Mouse (Mus musculus): ENCODE measurements around the gene Cdiptos. TPM values are rescaled to one million over a fixed set of nuclear protein-coding genes. Genes with fewer than 3 reads are reported as not detected.

The Cdiptos gene
- polyA plus RNA-seq, 1 experiment, result 2.4 TPM

DNA sequence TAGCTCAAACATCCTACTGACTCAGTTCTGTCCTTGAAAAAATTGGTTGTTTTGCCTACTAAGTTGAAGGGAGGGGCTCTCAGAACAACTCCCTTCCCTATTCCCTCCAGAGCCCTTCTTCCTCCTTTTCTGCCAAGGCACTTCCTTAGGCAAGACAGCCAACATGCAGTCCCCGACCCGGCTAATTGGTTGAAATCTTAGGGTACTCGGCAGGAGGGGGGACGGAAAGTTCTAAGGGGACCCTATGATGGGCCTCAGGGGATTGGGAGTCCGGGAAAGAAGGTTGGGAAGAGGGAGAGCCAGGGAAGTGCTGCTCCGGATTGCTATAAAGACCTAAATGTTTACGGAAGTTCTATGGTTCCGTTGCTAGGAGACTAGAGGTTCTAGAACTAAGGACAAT is 405 bp downstream of the Cdiptos start:
- Histone ChIP-seq H3K4me1 (ENCODE audit: control insufficient read depth, insufficient read depth, low read length) (no peaks in the 10 kb centered on the region), H3K27me3 (ENCODE audit: control insufficient read depth, insufficient read depth, low read length, poor library complexity, severe bottlenecking) (no peaks in the 10 kb centered on the region), H3K27ac (ENCODE audit: insufficient read depth, low read length) (0 out of 2 replicates have a peak overlapping the region, but pooled peaks have one; percentile 5), H3K9ac (ENCODE audit: low read depth, poor library complexity, severe bottlenecking) (peak overlapping the region; percentile 29), H3K9me3 (replicated peaks; ENCODE audit: control insufficient read depth, insufficient read depth, low read length, poor library complexity, severe bottlenecking) (no peaks in the 10 kb centered on the region), H3K36me3 (ENCODE audit: control insufficient read depth, insufficient read depth, low read length, poor library complexity, severe bottlenecking) (peaks cover 14% of the 10 kb centered on the region; the same call in 1 of the 2 replicates), H3K4me3 (ENCODE audit: low read depth, low read length) (peak overlapping the region; percentile 41)
- TF ChIP-seq POLR2A (IDR thresholded peaks at IDR 0.05; ENCODE audit: insufficient read depth, low read length), result no peak
- no peak for TF ChIP-seq CTCF (IDR thresholded peaks at IDR 0.05; ENCODE audit: low read depth, low read length)
- no peak for TF ChIP-seq EP300 (IDR thresholded peaks at IDR 0.05; ENCODE audit: insufficient read depth, low read depth, low read length)

DNA sequence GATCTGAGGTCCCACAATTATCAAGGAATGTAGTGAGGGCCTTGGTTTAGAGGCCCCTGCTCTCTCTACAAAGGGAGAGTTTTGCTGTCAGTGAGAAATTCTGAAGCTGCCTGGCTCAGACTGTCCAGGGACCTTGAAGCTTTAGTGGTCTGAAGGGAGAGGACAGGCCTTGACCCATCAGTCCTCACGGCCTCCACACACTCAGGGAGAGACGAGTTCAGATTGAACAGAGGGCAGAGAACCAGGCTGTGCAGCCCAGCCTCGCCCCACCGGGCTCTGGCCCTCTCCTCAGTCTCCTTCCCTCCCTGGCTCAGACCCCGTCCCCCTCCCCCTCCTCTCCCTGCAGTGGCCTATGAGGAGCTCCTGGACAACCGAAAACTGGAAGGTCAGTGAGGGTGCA is 8.5 kb downstream of the Cdiptos start:
- no peaks in the 10 kb centered on the region for H3K9me3 ChIP-seq (replicated peaks; ENCODE audit: control insufficient read depth, insufficient read depth, low read length, poor library complexity, severe bottlenecking)
- no peaks in the 10 kb centered on the region for H3K27me3 ChIP-seq (ENCODE audit: control insufficient read depth, insufficient read depth, low read length, poor library complexity, severe bottlenecking)
- no peak overlapping the region for H3K4me3 ChIP-seq (ENCODE audit: low read depth, low read length)
- no peak for TF ChIP-seq CTCF (IDR thresholded peaks at IDR 0.05; ENCODE audit: low read depth, low read length)
- H3K4me1 ChIP-seq (ENCODE audit: control insufficient read depth, insufficient read depth, low read length), result no peaks in the 10 kb centered on the region
- no peaks in the 10 kb centered on the region for H3K36me3 ChIP-seq (ENCODE audit: control insufficient read depth, insufficient read depth, low read length, poor library complexity, severe bottlenecking)
- no peak overlapping the region for H3K27ac ChIP-seq (ENCODE audit: insufficient read depth, low read length)
- no peak overlapping the region for H3K9ac ChIP-seq (ENCODE audit: low read depth, poor library complexity, severe bottlenecking)

DNA sequence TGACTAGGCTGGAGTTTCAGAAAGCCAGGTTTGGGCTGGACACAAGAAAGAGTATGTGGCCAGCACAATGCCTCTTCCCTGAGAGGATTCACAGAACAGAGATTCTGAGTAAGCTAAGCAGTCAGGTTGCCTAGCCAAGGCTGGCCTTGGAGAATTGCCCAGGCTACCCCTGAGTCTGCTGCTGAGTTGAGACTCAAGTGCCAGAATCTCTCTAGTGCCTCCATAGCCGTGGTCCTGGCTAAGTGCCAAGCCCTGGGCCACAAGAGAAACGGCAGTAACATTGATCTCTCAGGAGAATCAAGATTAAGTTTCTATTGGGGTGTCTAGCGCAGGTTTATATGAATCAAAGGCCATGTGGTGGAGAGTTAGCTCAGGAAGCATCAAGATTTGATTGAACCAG is 10.3 kb downstream of the Cdiptos start:
- TF ChIP-seq CTCF (IDR thresholded peaks at IDR 0.05; ENCODE audit: low read depth, low read length) (no peak), EP300 (IDR thresholded peaks at IDR 0.05; ENCODE audit: insufficient read depth, low read depth, low read length) (no peak), POLR2A (IDR thresholded peaks at IDR 0.05; ENCODE audit: insufficient read depth, low read length) (no peak)
- Histone ChIP-seq H3K4me1 (ENCODE audit: control insufficient read depth, insufficient read depth, low read length) (no peaks in the 10 kb centered on the region), H3K36me3 (ENCODE audit: control insufficient read depth, insufficient read depth, low read length, poor library complexity, severe bottlenecking) (no peaks in the 10 kb centered on the region), H3K27me3 (ENCODE audit: control insufficient read depth, insufficient read depth, low read length, poor library complexity, severe bottlenecking) (no peaks in the 10 kb centered on the region), H3K27ac (ENCODE audit: insufficient read depth, low read length) (no peak overlapping the region), H3K4me3 (ENCODE audit: low read depth, low read length) (no peak overlapping the region), H3K9me3 (replicated peaks; ENCODE audit: control insufficient read depth, insufficient read depth, low read length, poor library complexity, severe bottlenecking) (no peaks in the 10 kb centered on the region), H3K9ac (ENCODE audit: low read depth, poor library complexity, severe bottlenecking) (no peak overlapping the region)

DNA sequence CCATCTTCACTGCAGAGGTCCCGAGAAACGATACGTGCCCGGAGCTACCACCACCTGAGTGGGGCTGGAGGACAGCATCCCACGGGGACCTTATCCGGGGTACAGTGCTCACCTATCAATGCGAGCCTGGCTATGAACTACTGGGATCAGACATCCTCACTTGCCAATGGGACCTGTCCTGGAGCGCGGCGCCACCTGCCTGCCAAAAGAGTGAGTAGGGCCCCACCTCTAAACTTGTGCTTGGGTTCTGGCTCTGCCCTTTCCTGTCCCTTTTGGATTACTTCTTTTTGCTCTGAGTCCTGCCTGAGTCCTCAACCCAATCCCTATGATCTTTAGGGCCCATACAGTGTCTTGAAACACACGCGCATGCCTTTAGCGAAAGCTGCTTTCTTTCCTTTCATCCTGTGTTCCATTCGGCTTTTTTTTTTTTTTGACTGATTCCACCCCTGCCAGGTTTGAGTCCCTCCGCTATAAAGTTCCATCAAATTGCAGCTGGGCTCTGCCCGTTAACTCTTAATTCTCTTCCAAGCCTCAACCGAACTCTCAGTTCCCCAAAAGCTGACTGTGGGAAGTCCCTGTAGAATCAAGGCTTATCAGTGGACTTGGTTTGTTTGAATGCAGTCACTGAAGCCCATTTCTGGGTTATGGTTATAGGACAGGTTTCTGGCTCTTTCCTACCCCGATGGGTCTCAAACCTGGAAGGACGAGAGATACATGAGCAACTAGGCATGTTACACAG is 12.2 kb downstream of the Cdiptos start:
- Histone ChIP-seq H3K4me3 (ENCODE audit: low read depth, low read length) (peak overlapping the region; percentile 45), H3K27ac (ENCODE audit: insufficient read depth, low read length) (no peak overlapping the region), H3K9me3 (replicated peaks; ENCODE audit: control insufficient read depth, insufficient read depth, low read length, poor library complexity, severe bottlenecking) (no peaks in the 10 kb centered on the region), H3K4me1 (ENCODE audit: control insufficient read depth, insufficient read depth, low read length) (no peaks in the 10 kb centered on the region), H3K27me3 (ENCODE audit: control insufficient read depth, insufficient read depth, low read length, poor library complexity, severe bottlenecking) (no peaks in the 10 kb centered on the region), H3K36me3 (ENCODE audit: control insufficient read depth, insufficient read depth, low read length, poor library complexity, severe bottlenecking) (no peaks in the 10 kb centered on the region), H3K9ac (ENCODE audit: low read depth, poor library complexity, severe bottlenecking) (0 out of 2 replicates have a peak overlapping the region, but pooled peaks have one; percentile 24)
- TF ChIP-seq CTCF (IDR thresholded peaks at IDR 0.05; ENCODE audit: low read depth, low read length), result peak; percentile 84
- no peak for TF ChIP-seq EP300 (IDR thresholded peaks at IDR 0.05; ENCODE audit: insufficient read depth, low read depth, low read length)
- TF ChIP-seq POLR2A (IDR thresholded peaks at IDR 0.05; ENCODE audit: insufficient read depth, low read length), result no peak

DNA sequence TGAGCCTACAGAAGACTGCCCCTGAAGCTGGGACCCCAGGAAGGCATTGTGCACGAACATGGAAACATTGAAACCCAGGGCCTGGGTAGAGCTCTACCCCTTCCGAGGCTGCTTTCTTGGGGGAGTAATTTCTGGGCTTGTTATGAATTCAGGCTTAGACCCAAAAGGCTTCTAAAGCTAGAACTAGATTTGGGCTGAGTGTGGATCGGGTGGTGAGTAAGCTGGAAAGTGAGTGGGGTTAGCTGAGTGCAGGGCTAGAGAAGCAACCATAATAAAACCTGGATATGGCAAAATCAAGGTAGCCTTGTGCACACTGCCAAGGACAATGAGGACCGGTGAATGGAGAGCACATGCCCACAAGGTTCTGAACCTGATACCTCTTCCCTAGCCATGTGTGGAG is 13.9 kb downstream of the Cdiptos start:
- H3K4me1 ChIP-seq (ENCODE audit: control insufficient read depth, insufficient read depth, low read length), result no peaks in the 10 kb centered on the region
- no peak overlapping the region for H3K27ac ChIP-seq (ENCODE audit: insufficient read depth, low read length)
- no peaks in the 10 kb centered on the region for H3K9me3 ChIP-seq (replicated peaks; ENCODE audit: control insufficient read depth, insufficient read depth, low read length, poor library complexity, severe bottlenecking)
- no peaks in the 10 kb centered on the region for H3K36me3 ChIP-seq (ENCODE audit: control insufficient read depth, insufficient read depth, low read length, poor library complexity, severe bottlenecking)
- no peak overlapping the region for H3K9ac ChIP-seq (ENCODE audit: low read depth, poor library complexity, severe bottlenecking)
- H3K27me3 ChIP-seq (ENCODE audit: control insufficient read depth, insufficient read depth, low read length, poor library complexity, severe bottlenecking), result no peaks in the 10 kb centered on the region
- no peak for TF ChIP-seq POLR2A (IDR thresholded peaks at IDR 0.05; ENCODE audit: insufficient read depth, low read length)
- no peak for TF ChIP-seq EP300 (IDR thresholded peaks at IDR 0.05; ENCODE audit: insufficient read depth, low read depth, low read length)
- no peak for TF ChIP-seq CTCF (IDR thresholded peaks at IDR 0.05; ENCODE audit: low read depth, low read length)
- H3K4me3 ChIP-seq (ENCODE audit: low read depth, low read length), result no peak overlapping the region

DNA sequence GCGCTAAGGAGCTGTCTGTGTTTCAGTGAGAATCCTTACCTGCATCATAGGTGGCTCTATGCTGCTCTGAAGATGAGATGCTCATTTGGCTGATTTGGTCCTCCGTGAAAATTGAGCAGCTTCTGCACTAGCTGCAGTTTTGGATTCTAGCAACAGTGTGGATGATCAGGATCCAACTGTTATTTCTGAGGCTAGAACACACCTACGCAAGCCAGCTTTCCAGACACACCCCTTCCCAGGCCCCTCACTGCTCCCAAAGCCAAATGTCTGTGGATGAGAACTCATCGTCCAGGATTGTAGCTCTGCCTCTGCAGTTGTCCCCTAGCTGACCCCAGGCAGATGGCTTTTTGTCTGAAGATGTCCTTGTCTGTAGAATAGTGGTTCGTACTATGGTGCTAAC is 14.8 kb downstream of the Cdiptos start:
- no peaks in the 10 kb centered on the region for H3K9me3 ChIP-seq (replicated peaks; ENCODE audit: control insufficient read depth, insufficient read depth, low read length, poor library complexity, severe bottlenecking)
- no peaks in the 10 kb centered on the region for H3K27me3 ChIP-seq (ENCODE audit: control insufficient read depth, insufficient read depth, low read length, poor library complexity, severe bottlenecking)
- no peak overlapping the region for H3K4me3 ChIP-seq (ENCODE audit: low read depth, low read length)
- no peak overlapping the region for H3K27ac ChIP-seq (ENCODE audit: insufficient read depth, low read length)
- H3K36me3 ChIP-seq (ENCODE audit: control insufficient read depth, insufficient read depth, low read length, poor library complexity, severe bottlenecking), result no peaks in the 10 kb centered on the region
- H3K9ac ChIP-seq (ENCODE audit: low read depth, poor library complexity, severe bottlenecking), result no peak overlapping the region
- H3K4me1 ChIP-seq (ENCODE audit: control insufficient read depth, insufficient read depth, low read length), result no peaks in the 10 kb centered on the region
- TF ChIP-seq POLR2A (IDR thresholded peaks at IDR 0.05; ENCODE audit: insufficient read depth, low read length) (no peak), CTCF (IDR thresholded peaks at IDR 0.05; ENCODE audit: low read depth, low read length) (no peak), EP300 (IDR thresholded peaks at IDR 0.05; ENCODE audit: insufficient read depth, low read depth, low read length) (no peak)
